Mouse (Mus musculus) limb, embryonic 14.5 days (tissue): ENCODE measurements at regions not wholly inside any gene's neighbourhood (a gene's known extent, or its start where the extent isn't known, plus 50 kb on each side); places are given as distances from the start of the nearest gene placed in this dataset.

ENCODE experiments used
- ATAC-seq: fragments of 200-750 bp; cut with Nextera tagmentation; 2 replicates; pipeline ENCODE4 v1.8.0; 2017; ENCODE audit warnings: low read depth, moderate number of reproducible peaks, moderate TSS enrichment; ENCODE audit not compliant: low FRiP score
- DNase-seq: peaks from one replicate; pipeline ENCODE4 v3.0.0-alpha.2; 2015; ENCODE audit warnings: low spot score
- H3K27ac ChIP-seq: fragments of 300-500 bp; sonication (generic); replicated peaks from 2 replicates; pipeline ENCODE4 v1.5.1; 2014; ENCODE audit warnings: low read depth, mild to moderate bottlenecking, low read length, moderate library complexity, mixed read lengths
- H3K27me3 ChIP-seq: fragments of 300-500 bp; sonication (generic); 2 replicates; pipeline ENCODE4 v1.6.1; 2014; ENCODE audit warnings: low read length, mixed read lengths; ENCODE audit not compliant: control insufficient read depth, insufficient read depth
- H3K36me3 ChIP-seq: fragments of 300-500 bp; sonication (generic); 2 replicates; pipeline ENCODE4 v1.6.1; 2014; ENCODE audit warnings: mild to moderate bottlenecking, low read length, moderate library complexity, mixed read lengths; ENCODE audit not compliant: control insufficient read depth, insufficient read depth
- H3K4me1 ChIP-seq: fragments of 300-500 bp; sonication (generic); 2 replicates; pipeline ENCODE4 v1.6.1; 2014; ENCODE audit warnings: antibody characterized with exemption, low read length, mixed read lengths; ENCODE audit not compliant: control insufficient read depth, insufficient read depth
- H3K4me2 ChIP-seq: fragments of 300-500 bp; sonication (generic); replicated peaks from 2 replicates; pipeline ENCODE4 v1.6.1; 2014; ENCODE audit warnings: low read depth, mild to moderate bottlenecking, low read length, moderate library complexity; ENCODE audit not compliant: severe bottlenecking
- H3K4me3 ChIP-seq: fragments of 300-500 bp; sonication (generic); replicated peaks from 2 replicates; pipeline ENCODE4 v1.5.1; 2014; ENCODE audit warnings: low read length
- H3K9ac ChIP-seq: fragments of 300-500 bp; sonication (generic); 2 replicates; pipeline ENCODE4 v1.6.1; 2014; ENCODE audit warnings: mild to moderate bottlenecking, low read depth, low read length, moderate library complexity; ENCODE audit not compliant: severe bottlenecking
- H3K9me3 ChIP-seq: fragments of 300-500 bp; sonication (generic); 2 replicates; pipeline ENCODE4 v1.6.1; 2016; ENCODE audit warnings: low read length; ENCODE audit not compliant: control insufficient read depth
- POLR2A ChIP-seq: fragments of 200-500 bp; IDR thresholded peaks from 2 replicates; pipeline ENCODE4 v1.8.0; 2012; ENCODE audit warnings: inconsistent platforms, mild to moderate bottlenecking, moderate library complexity, borderline replicate concordance; ENCODE audit not compliant: insufficient read depth, insufficient read length; ENCODE audit errors: extremely low read depth
- WGBS: fragments of 180-500 bp; shearing (Covaris S2); extraction: QIAGEN DNeasy Blood & Tissue Kit; methylation state at CpG from one replicate; pipeline ENCODE4 v1.1.7; 2014; 5-methylcytosine and 5-hydroxymethylcytosine counted together

GRCm38 (mm10) chr8:50180682-50181081, 1336.9 kb upstream of the Tenm3 start:
- Histone ChIP-seq H3K36me3 (no peaks in the 10 kb centered on the region), H3K4me1 (no peaks in the 10 kb centered on the region), H3K9ac (no peak overlapping the region), H3K4me2 (no peak overlapping the region), H3K4me3 (no peak overlapping the region), H3K27ac (no peak overlapping the region), H3K9me3 (no peaks in the 10 kb centered on the region), H3K27me3 (no peaks in the 10 kb centered on the region)
- ATAC-seq (no peak), DNase-seq (no peak)
- TF ChIP-seq POLR2A = no peak

GRCm38 (mm10) chr8:50164773-50165454, 1321.2 kb upstream of the Tenm3 start:
- no peak overlapping the region for H3K27ac ChIP-seq
- no peaks in the 10 kb centered on the region for H3K36me3 ChIP-seq
- no peak overlapping the region for H3K4me2 ChIP-seq
- H3K9me3 ChIP-seq = no peaks in the 10 kb centered on the region
- ATAC-seq = no peak; the same call in 1 of the 2 replicates
- peak; percentile 45 for DNase-seq
- WGBS = 47% methylated on average over 2 of the region's 2 CpGs
- H3K27me3 ChIP-seq = no peaks in the 10 kb centered on the region
- peaks cover 4% of the 10 kb centered on the region; the same call in 1 of the 2 replicates for H3K4me1 ChIP-seq
- H3K9ac ChIP-seq = no peak overlapping the region
- TF ChIP-seq POLR2A = no peak
- no peak overlapping the region for H3K4me3 ChIP-seq

- no peak overlapping the region for H3K4me3 ChIP-seq
- DNase-seq (no peak), ATAC-seq (no peak)
- H3K27ac ChIP-seq = no peak overlapping the region
- H3K36me3 ChIP-seq = no peaks in the 10 kb centered on the region
- WGBS = 26% methylated on average over 3 of the region's 3 CpGs
- H3K4me1 ChIP-seq = peaks cover 4% of the 10 kb centered on the region; the same call in 1 of the 2 replicates
- H3K9me3 ChIP-seq = no peaks in the 10 kb centered on the region
- H3K4me2 ChIP-seq = no peak overlapping the region
- no peak for TF ChIP-seq POLR2A
- H3K27me3 ChIP-seq = no peaks in the 10 kb centered on the region
- no peak overlapping the region for H3K9ac ChIP-seq
Observed at GRCm38 (mm10) chr8:50161076-50161475, 1317.3 kb upstream of the Tenm3 start.

GRCm38 (mm10) chr8:50160326-50160725, 1316.6 kb upstream of the Tenm3 start:
- WGBS = 46% methylated on average over 5 of the region's 5 CpGs
- H3K4me2 ChIP-seq = no peak overlapping the region

GRCm38 (mm10) chr8:50139876-50140275, 1296.1 kb upstream of the Tenm3 start:
- no peak overlapping the region for H3K9ac ChIP-seq
- 89% methylated on average over 3 of the region's 3 CpGs for WGBS
- no peak for ATAC-seq
- TF ChIP-seq POLR2A = no peak
- H3K36me3 ChIP-seq = no peaks in the 10 kb centered on the region
- no peaks in the 10 kb centered on the region for H3K4me1 ChIP-seq
- H3K4me3 ChIP-seq = no peak overlapping the region
- no peak for DNase-seq
- H3K9me3 ChIP-seq = no peaks in the 10 kb centered on the region
- no peak overlapping the region for H3K27ac ChIP-seq
- H3K4me2 ChIP-seq = no peak overlapping the region
- H3K27me3 ChIP-seq = no peaks in the 10 kb centered on the region

More at GRCm38 (mm10) chr8:50160326-50160725, 1316.6 kb upstream of the Tenm3 start:
- Histone ChIP-seq H3K4me1 (peaks cover 4% of the 10 kb centered on the region; the same call in 1 of the 2 replicates), H3K36me3 (no peaks in the 10 kb centered on the region), H3K4me3 (no peak overlapping the region), H3K9me3 (no peaks in the 10 kb centered on the region), H3K27ac (no peak overlapping the region), H3K9ac (no peak overlapping the region), H3K27me3 (no peaks in the 10 kb centered on the region)
- peak; percentile 27; the same call in 1 of the 2 replicates for ATAC-seq
- DNase-seq = no peak
- TF ChIP-seq POLR2A = no peak

- Histone ChIP-seq H3K9ac (no peak overlapping the region), H3K27ac (no peak overlapping the region), H3K27me3 (no peaks in the 10 kb centered on the region), H3K9me3 (no peaks in the 10 kb centered on the region), H3K4me2 (no peak overlapping the region), H3K36me3 (no peaks in the 10 kb centered on the region), H3K4me3 (no peak overlapping the region), H3K4me1 (no peaks in the 10 kb centered on the region)
- WGBS = 81% methylated on average over 9 of the region's 9 CpGs
- no peak for ATAC-seq
- TF ChIP-seq POLR2A = no peak
- DNase-seq = no peak
Observed at GRCm38 (mm10) chr8:50120041-50120440, 1276.3 kb upstream of the Tenm3 start.
